Mouse (Mus musculus): ENCODE data around the gene Zfp526.
A peak's percentile ranks its signal among the peaks of the same experiment; 100 is the strongest.

DNA sequence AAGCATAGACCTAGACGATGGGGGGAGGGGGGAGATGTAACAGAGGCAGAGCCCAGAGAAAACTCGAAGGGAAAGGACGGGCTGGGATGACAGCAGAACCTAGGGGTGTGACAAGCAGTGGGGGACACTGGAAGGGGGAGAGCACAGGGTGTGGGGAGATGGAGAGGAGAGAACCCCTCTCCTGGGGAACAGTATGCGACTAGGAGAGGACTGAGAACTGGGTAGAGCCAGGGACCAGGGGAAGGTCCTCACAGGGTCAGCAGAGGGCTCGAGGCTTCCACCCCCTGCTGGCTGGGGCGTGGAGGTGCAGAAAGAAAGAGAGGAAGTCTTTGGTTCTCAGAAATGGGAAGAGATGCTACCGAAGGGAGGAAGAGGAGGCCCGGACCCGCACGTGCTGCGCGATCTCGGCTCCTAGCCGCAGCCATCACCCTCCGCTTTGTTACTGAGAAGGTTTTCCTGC lies 39.9 kb upstream of the Zfp526 start:
- TF ChIP-seq CTCF (IDR thresholded peaks at IDR 0.05; ENCODE audit: extremely low read depth, insufficient read depth, insufficient read length, insufficient replicate concordance) (peak; percentile 92), POLR2A (IDR thresholded peaks at IDR 0.05; ENCODE audit: low read depth, low read length) (no peak)

All from spleen, adult 2 months (tissue).